Mouse (Mus musculus): ENCODE data around the gene Fam71e1.
A peak's percentile ranks its signal among the peaks of the same experiment; 100 is the strongest.

The Fam71e1 gene

GRCm38 (mm10) chr7:44495992-44496770, at the start of gene Fam71e1, which contains the start of gene Emc10:
Gene Fam71e1 (plus strand): TSS chr7:44496581.
Gene Emc10 (minus strand): TSS chr7:44496529.
- peak; percentile 99 for DNase-seq

GRCm38 (mm10) chr7:44453256-44453655, 43.1 kb upstream of the Fam71e1 start:
- DNase-seq, result peak in 1 of 2 experiments; percentile 4

- no peak for DNase-seq
These were observed 40.1 kb upstream of the Fam71e1 start for GRCm38 (mm10) chr7:44456302-44456701.

GRCm38 (mm10) chr7:44460067-44460466, 36.3 kb upstream of the Fam71e1 start:
- DNase-seq, result no peak

- DNase-seq, result no peak
These were observed 35.4 kb upstream of the Fam71e1 start for GRCm38 (mm10) chr7:44460767-44461502.

- DNase-seq, result peak in 1 of 2 experiments; percentile 20
These were observed 34.7 kb upstream of the Fam71e1 start for GRCm38 (mm10) chr7:44461503-44462217.

GRCm38 (mm10) chr7:44462218-44463055, 33.9 kb upstream of the Fam71e1 start:
- DNase-seq, result peak; percentile 67 to 74

- no peak for DNase-seq
These were observed 33.3 kb upstream of the Fam71e1 start for GRCm38 (mm10) chr7:44463056-44463425.

GRCm38 (mm10) chr7:44463556-44464225, 32.7 kb upstream of the Fam71e1 start:
- DNase-seq, result peak in 1 of 2 experiments; percentile 29

- DNase-seq, result peak; percentile 98 to 99
These were observed 31.9 kb upstream of the Fam71e1 start for GRCm38 (mm10) chr7:44464511-44464910.

- peak; percentile 64 to 67 for DNase-seq
These were observed 31.3 kb upstream of the Fam71e1 start, which contains the start of gene Aspdh for GRCm38 (mm10) chr7:44465111-44465510. Gene Aspdh (plus strand): TSS chr7:44465391.

GRCm38 (mm10) chr7:44466006-44466887, 30.1 kb upstream of the Fam71e1 start:
- DNase-seq, result peak; percentile 33 to 35

GRCm38 (mm10) chr7:44466888-44467311, 29.5 kb upstream of the Fam71e1 start:
- no peak for DNase-seq

- peak; percentile 93 to 96 for DNase-seq
These were observed 28.5 kb upstream of the Fam71e1 start, which contains the start of gene Josd2 for GRCm38 (mm10) chr7:44467811-44468411. Gene Josd2 (plus strand): TSS chr7:44467980.

GRCm38 (mm10) chr7:44468644-44469285, 27.6 kb upstream of the Fam71e1 start:
- no peak for DNase-seq

GRCm38 (mm10) chr7:44469677-44470675, 26.4 kb upstream of the Fam71e1 start:
- DNase-seq, result no peak

- no peak for DNase-seq
These were observed 25.4 kb upstream of the Fam71e1 start for GRCm38 (mm10) chr7:44470696-44471612.

Measured in cerebellum, postnatal 10 days (tissue).